Mouse (Mus musculus) gastrocnemius, adult 8-10 months (tissue): Measurements from ENCODE around the gene Gm3115. TPM values are rescaled to one million over a fixed set of nuclear protein-coding genes. Genes with fewer than 3 reads are reported as not detected.
"Not testable (repeated sequence)": the region's sequence is repeated elsewhere in the genome, so short reads cannot be mapped to it uniquely, and the experiment has no call there.

ENCODE experiments used
- DNase-seq, 2 experiments: peaks; one replicate each; pipeline ENCODE4 v3.0.0; 2022; ENCODE audit warnings: low spot score in 2 of 2
- total RNA-seq, 4 experiments: library from RNA; stranded (reverse); gene quantifications; 2 replicates each; pipeline ENCODE4 v1.2.4; 2022

Gm3115 gene
- total RNA-seq: not detected

DNA sequence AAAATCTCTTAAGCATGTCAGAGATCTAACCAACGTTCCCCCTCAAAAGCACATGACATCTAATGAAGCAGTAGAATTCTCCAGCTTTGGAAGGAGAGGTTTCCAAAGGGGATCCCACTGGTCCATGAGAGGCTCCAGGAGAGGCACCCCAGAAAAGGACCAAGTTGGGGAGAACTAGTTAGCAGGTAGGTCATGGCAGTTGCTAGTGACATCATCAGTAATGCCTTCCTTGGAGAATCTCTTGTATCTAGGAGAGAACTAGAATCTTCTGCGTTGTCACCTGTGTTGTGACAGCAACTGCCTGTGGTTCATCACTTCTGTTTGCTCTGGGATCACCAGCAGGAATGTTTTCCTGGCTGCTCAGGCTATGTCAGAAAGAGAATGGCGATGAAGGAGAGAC is at the start of gene Gm3115:
TSS of gene Gm3115 (plus strand) at position 301 of the 400 bp plus-strand sequence.
- DNase-seq: not testable (repeated sequence)

DNA sequence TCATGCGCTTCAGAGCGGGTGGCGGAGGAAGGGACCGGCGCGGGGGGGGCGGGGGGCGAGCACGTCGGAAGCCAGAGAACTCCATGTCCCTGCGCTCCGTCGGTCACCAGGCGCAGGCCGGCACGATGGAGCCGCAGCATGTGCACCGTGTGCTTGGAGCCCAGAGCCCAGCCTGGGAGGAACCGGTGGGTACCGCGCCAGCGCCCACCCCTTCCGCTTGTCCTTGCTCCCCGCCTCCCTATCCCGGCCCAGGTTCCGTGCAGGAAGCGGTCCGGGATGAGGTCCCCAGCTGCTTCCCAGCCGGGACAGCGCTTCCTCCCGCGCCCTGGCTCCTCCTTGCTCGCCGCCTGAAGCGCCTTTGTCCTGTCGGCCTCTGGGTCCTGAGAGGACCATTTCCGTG is 26.5 kb downstream of the Gm3115 start, which contains the start of gene Gm8108:
TSS of gene Gm8108 (plus strand) at position 101 of the 400 bp plus-strand sequence.
- DNase-seq: peak in 1 of 2 experiments; percentile 2

DNA sequence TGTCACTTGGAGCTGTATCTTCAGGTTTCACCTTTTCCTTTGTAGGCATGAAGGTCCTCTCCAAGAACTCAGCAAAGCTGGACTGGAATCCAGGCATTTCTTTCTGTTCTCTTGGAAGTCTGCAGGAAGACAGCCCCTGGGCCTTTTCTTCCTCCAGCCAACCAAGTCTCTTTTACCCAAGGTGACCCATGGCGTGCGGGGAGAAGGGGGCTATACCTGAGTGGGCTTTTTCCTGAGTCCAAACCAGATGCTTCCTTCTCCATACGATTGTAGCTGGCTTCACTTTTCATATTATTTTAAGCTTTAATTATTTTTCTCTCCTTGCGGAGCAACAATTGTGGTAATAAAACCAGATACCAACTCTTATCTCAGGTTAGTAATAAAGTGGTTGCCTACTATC is 57.7 kb downstream of the Gm3115 start:
- not testable (repeated sequence) for DNase-seq

Other genes starting within 250 kb of the Gm3115 start
- gene Gm3033, start 237.9 kb upstream of the Gm3115 start, total RNA-seq: not detected
- not detected for gene Gm2916, start 199.9 kb upstream of the Gm3115 start, total RNA-seq
- not detected for gene Gm3029, start 152.4 kb upstream of the Gm3115 start, total RNA-seq
- not detected for gene Gm3095, start 120.6 kb upstream of the Gm3115 start, total RNA-seq
- gene Gm3099, start 85.7 kb upstream of the Gm3115 start, total RNA-seq: not detected
- gene Gm5796, start 60.2 kb upstream of the Gm3115 start, total RNA-seq: under 1 TPM in 1 of 4 experiments, not detected in 3; 0.38 TPM
- gene Gm8108, start 26.4 kb downstream of the Gm3115 start, total RNA-seq: under 1 TPM in 2 of 4 experiments, not detected in 2; 0.24 to 0.34 TPM
- gene Gm3127, start 80.9 kb downstream of the Gm3115 start, total RNA-seq: not detected
- not detected for gene Gm2974, start 98.5 kb downstream of the Gm3115 start, total RNA-seq
- not detected for gene Gm3138, start 165.5 kb downstream of the Gm3115 start, total RNA-seq
- gene Gm3149, start 233.2 kb downstream of the Gm3115 start, total RNA-seq: not detected